Mouse (Mus musculus) megakaryocyte, embryonic 14.5 days (primary cell): ENCODE results near the gene Myocd. TPM values are rescaled to one million over a fixed set of nuclear protein-coding genes. Genes with fewer than 3 reads are reported as not detected.

Experiments
- H3K27me3 ChIP-seq: replicated peaks from 2 replicates; pipeline ENCODE3; 2012; ENCODE audit warnings: inconsistent platforms
- H3K36me3 ChIP-seq: replicated peaks from 2 replicates; pipeline ENCODE3; 2012; ENCODE audit warnings: low read length, inconsistent platforms, mixed read lengths
- H3K4me1 ChIP-seq: 2 replicates; pipeline ENCODE4 v1.6.1; 2012; ENCODE audit warnings: inconsistent platforms
- H3K4me3 ChIP-seq: replicated peaks from 2 replicates; pipeline ENCODE3; 2012; ENCODE audit warnings: moderate library complexity, mild to moderate bottlenecking, inconsistent platforms
- H3K9me3 ChIP-seq: 2 replicates; pipeline ENCODE4 v1.6.1; 2012; ENCODE audit warnings: inconsistent platforms
- FLI1 ChIP-seq: IDR thresholded peaks from 2 replicates; pipeline ENCODE4 v1.6.1; 2012; ENCODE audit warnings: low read length, inconsistent platforms, mixed read lengths
- GATA1 ChIP-seq: IDR thresholded peaks from 3 replicates; pipeline ENCODE4 v1.6.1; 2012; ENCODE audit warnings: mixed read lengths, low read length, inconsistent platforms, borderline replicate concordance
- polyA plus RNA-seq: library from polyadenylated mRNA; stranded (reverse); fragments of >175 nt; gene quantifications from 2 replicates; pipeline ENCODE4 v1.2.3, GENCODE M21; 2012; ENCODE audit warnings: low replicate concordance; ENCODE audit not compliant: insufficient read depth

The Myocd gene
- polyA plus RNA-seq, 1 experiment: not detected

- H3K9me3 ChIP-seq: no peaks in the 10 kb centered on the region
- TF ChIP-seq FLI1: no peak
- no peak for TF ChIP-seq GATA1
- no peaks in the 10 kb centered on the region for H3K27me3 ChIP-seq
- H3K4me3 ChIP-seq: no peak overlapping the region
- H3K4me1 ChIP-seq: no peaks in the 10 kb centered on the region
- H3K36me3 ChIP-seq: no peaks in the 10 kb centered on the region
Observed at GRCm38 (mm10) chr11:65231771-65232170, 38.0 kb downstream of the Myocd start.

DNA sequence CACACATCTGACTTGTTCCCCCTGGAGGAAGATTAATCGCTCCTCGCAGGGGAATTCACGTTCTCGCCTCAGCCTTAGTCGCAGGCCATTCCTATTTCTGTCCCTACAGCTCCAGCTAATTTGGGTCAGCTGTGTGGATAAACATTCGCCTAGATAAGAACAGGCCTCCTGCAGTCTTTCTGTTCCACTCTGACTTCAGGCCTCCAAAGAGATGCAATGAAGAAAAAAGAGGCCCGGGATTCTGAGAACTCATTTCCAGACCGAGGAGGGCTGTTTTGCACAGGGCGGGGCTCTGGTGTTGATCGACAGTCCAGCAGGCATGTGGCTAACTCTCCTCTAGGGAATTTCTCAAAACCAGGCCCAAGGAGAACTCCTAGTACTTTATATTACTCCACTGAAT lies 43.0 kb downstream of the Myocd start:
- Histone ChIP-seq H3K4me3 (no peak overlapping the region), H3K9me3 (peaks cover 3% of the 10 kb centered on the region; the same call in 1 of the 2 replicates), H3K36me3 (no peaks in the 10 kb centered on the region), H3K27me3 (no peaks in the 10 kb centered on the region), H3K4me1 (no peaks in the 10 kb centered on the region)
- no peak for TF ChIP-seq GATA1
- TF ChIP-seq FLI1: no peak

- no peaks in the 10 kb centered on the region for H3K36me3 ChIP-seq
- TF ChIP-seq GATA1 (no peak), FLI1 (no peak)
- no peaks in the 10 kb centered on the region for H3K27me3 ChIP-seq
- no peak overlapping the region for H3K4me3 ChIP-seq
- no peaks in the 10 kb centered on the region for H3K9me3 ChIP-seq
- H3K4me1 ChIP-seq: no peaks in the 10 kb centered on the region
Observed at GRCm38 (mm10) chr11:65214954-65215629, 54.7 kb downstream of the Myocd start.

DNA sequence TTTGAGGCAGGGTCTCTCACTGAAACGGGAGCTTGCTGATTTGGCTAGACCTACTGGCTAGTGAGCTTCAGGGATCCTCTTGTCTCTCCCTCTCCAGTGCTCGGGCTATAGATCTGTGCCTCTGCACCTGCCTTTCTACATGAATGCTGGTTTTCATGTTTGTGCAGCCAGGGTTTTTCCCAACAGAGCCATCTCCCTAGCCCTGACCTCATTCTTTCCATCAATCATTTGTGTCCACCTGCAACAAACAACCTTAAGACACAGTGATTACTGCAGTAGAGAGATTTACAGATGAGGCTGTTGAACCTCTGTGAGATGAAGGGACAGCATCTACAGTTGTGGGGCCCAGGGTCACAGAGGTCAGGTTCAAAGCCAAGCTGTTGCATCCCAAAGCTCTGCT lies 56.0 kb downstream of the Myocd start:
- TF ChIP-seq FLI1 (no peak), GATA1 (no peak)
- H3K36me3 ChIP-seq: no peaks in the 10 kb centered on the region
- no peak overlapping the region for H3K4me3 ChIP-seq
- no peaks in the 10 kb centered on the region for H3K27me3 ChIP-seq
- H3K9me3 ChIP-seq: no peaks in the 10 kb centered on the region; the same call in 1 of the 2 replicates
- no peaks in the 10 kb centered on the region for H3K4me1 ChIP-seq

GRCm38 (mm10) chr11:65211701-65212100 lies 58.1 kb downstream of the Myocd start:
- no peaks in the 10 kb centered on the region for H3K4me1 ChIP-seq
- H3K27me3 ChIP-seq: no peaks in the 10 kb centered on the region
- no peak for TF ChIP-seq FLI1
- TF ChIP-seq GATA1: no peak
- no peaks in the 10 kb centered on the region; the same call in 1 of the 2 replicates for H3K9me3 ChIP-seq
- H3K4me3 ChIP-seq: no peak overlapping the region
- H3K36me3 ChIP-seq: no peaks in the 10 kb centered on the region

- TF ChIP-seq FLI1: no peak
- TF ChIP-seq GATA1: no peak
- H3K4me3 ChIP-seq: no peak overlapping the region
- no peaks in the 10 kb centered on the region for H3K27me3 ChIP-seq
- H3K36me3 ChIP-seq: no peaks in the 10 kb centered on the region
- H3K4me1 ChIP-seq: no peaks in the 10 kb centered on the region
- no peaks in the 10 kb centered on the region; the same call in 1 of the 2 replicates for H3K9me3 ChIP-seq
Observed at GRCm38 (mm10) chr11:65209441-65209840, 60.3 kb downstream of the Myocd start.

DNA sequence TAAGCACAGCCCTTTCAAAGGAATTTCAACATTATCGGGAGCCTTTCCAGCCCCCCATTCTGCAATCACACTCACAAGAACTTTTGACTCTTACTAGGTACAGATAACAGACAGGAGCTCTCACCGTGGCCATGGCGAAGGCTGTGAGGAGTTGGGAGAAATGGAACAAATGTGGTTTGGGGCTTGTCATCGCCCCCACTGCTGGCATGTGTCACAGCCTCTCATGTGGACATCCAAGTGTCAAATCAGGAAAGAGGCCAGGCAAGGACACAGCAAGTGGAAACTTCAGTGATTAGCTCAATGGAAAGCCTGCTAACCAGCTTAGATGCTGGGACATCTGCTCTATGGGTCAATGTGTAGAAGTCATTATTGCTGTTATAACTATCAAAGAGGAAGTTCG lies 64.5 kb downstream of the Myocd start:
- Histone ChIP-seq H3K9me3 (no peaks in the 10 kb centered on the region; the same call in 1 of the 2 replicates), H3K4me1 (peaks cover 5% of the 10 kb centered on the region), H3K4me3 (no peak overlapping the region), H3K27me3 (no peaks in the 10 kb centered on the region), H3K36me3 (no peaks in the 10 kb centered on the region)
- TF ChIP-seq GATA1: no peak
- TF ChIP-seq FLI1: no peak

DNA sequence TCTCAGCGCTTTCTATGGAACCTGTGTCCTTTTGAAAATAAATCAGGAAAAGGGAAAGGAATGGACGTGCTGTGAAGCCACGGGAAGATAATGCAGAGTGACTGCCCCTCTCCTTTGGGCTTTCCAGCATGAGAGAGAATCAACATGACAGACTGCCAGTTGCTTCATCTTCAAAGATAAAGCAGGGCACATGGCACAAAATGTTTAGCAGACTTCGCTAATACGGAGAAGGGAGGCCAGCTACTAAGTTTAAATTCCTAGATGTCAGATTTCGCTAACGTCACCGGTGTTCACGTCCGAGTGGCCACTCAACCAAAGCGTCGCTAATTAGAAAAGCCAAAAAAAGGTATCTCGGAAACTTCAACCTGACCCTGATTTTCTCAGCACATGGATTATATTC lies 65.1 kb downstream of the Myocd start:
- H3K36me3 ChIP-seq: no peaks in the 10 kb centered on the region
- TF ChIP-seq FLI1 (no peak), GATA1 (no peak)
- no peaks in the 10 kb centered on the region; the same call in 1 of the 2 replicates for H3K9me3 ChIP-seq
- peaks cover 5% of the 10 kb centered on the region for H3K4me1 ChIP-seq
- H3K27me3 ChIP-seq: no peaks in the 10 kb centered on the region
- H3K4me3 ChIP-seq: no peak overlapping the region

GRCm38 (mm10) chr11:65203020-65203419 lies 66.8 kb downstream of the Myocd start:
- TF ChIP-seq GATA1 (no peak), FLI1 (no peak)
- Histone ChIP-seq H3K36me3 (no peaks in the 10 kb centered on the region), H3K27me3 (no peaks in the 10 kb centered on the region), H3K4me1 (peaks cover 5% of the 10 kb centered on the region), H3K9me3 (no peaks in the 10 kb centered on the region), H3K4me3 (no peak overlapping the region)

DNA sequence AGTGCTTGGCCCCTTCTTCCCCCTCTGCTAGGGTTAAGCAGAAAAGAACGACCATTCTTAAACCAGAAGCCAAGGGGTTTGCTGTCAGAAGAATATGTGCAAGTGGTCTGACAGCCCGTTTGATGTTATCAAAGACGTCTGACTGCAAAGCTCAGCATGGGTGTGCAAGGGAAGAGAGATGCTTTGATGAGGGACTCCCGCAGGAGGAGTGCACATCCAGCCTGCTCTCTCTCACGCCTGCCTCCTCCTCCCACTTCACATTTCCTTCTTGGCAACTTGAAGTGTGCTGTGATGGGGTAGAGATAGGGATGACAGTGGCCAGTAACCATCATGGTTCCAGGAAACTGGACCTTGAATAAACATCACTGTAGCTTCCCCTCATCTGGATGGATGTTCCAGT lies 67.6 kb downstream of the Myocd start:
- no peak for TF ChIP-seq GATA1
- no peak for TF ChIP-seq FLI1
- no peaks in the 10 kb centered on the region for H3K27me3 ChIP-seq
- H3K9me3 ChIP-seq: no peaks in the 10 kb centered on the region
- no peaks in the 10 kb centered on the region for H3K36me3 ChIP-seq
- no peak overlapping the region for H3K4me3 ChIP-seq
- peaks cover 5% of the 10 kb centered on the region for H3K4me1 ChIP-seq

- H3K4me1 ChIP-seq: peaks cover 5% of the 10 kb centered on the region
- H3K36me3 ChIP-seq: no peaks in the 10 kb centered on the region
- H3K9me3 ChIP-seq: no peaks in the 10 kb centered on the region
- H3K27me3 ChIP-seq: no peaks in the 10 kb centered on the region
- H3K4me3 ChIP-seq: no peak overlapping the region
- TF ChIP-seq FLI1 (no peak), GATA1 (no peak)
Observed at GRCm38 (mm10) chr11:65198026-65198425, 71.8 kb downstream of the Myocd start.
